1 mouse cellular context compared by ENCODE assay signal in genomic region chr1:143664786-143665185, GRCm38 (mm10). TPM values are rescaled to one million over a fixed set of nuclear protein-coding genes. Genes with fewer than 3 reads are reported as not detected.
"Had no signal": no experiment of that assay in that cellular context is flagged by ENCODE, and none has a peak within 500 bp of the region (broad histone marks: within the 10 kb centered on the region; RNA-seq: fewer than 3 reads in every experiment).

No protein-coding gene starts in this region.

RNA-seq across cellular contexts. Expression of gene B3galt2, which starts 24.3 kb away (rescaled TPM):
- polyA plus RNA-seq: small intestine, adult 2 months had no signal
